Mouse (Mus musculus): ENCODE measurements at regions not wholly inside any gene's neighbourhood (a gene's known extent, or its start where the extent isn't known, plus 50 kb on each side); places are given as distances from the start of the nearest gene placed in this dataset.

GRCm38 (mm10) chr17:55288589-55288988, 156.6 kb upstream of the St6gal2 start:
- TF ChIP-seq CTCF (IDR thresholded peaks at IDR 0.05; ENCODE audit: borderline replicate concordance, extremely low read depth, insufficient read depth, insufficient read length) (no peak), POLR2A (IDR thresholded peaks at IDR 0.05; ENCODE audit: borderline replicate concordance, extremely low read depth, insufficient read depth, insufficient read length, poor library complexity, severe bottlenecking) (no peak)
